Mouse (Mus musculus): Measurements from ENCODE around the gene Vwa5b2. TPM values are rescaled to one million over a fixed set of nuclear protein-coding genes. Genes with fewer than 3 reads are reported as not detected.
A peak's percentile ranks its signal among the peaks of the same experiment; 100 is the strongest.

The Vwa5b2 gene
- polyA plus RNA-seq, 1 experiment from 2014 or later: 3.0 TPM

GRCm38 (mm10) chr16:20619541-20620398 lies 30.5 kb downstream of the Vwa5b2 start:
- H3K36me3 ChIP-seq (replicated peaks): peaks cover 12% of the 10 kb centered on the region
- peaks cover 37% of the 10 kb centered on the region for H3K4me1 ChIP-seq
- 2% methylated on average over 82 of the region's 83 CpGs for WGBS
- peak overlapping the region; percentile 78 for H3K4me3 ChIP-seq
- H3K27ac ChIP-seq (replicated peaks): no peak overlapping the region; the same call in 1 of the 2 replicates
- peak; percentile 76 for DNase-seq (ENCODE audit: low spot score)
- no peaks in the 10 kb centered on the region for H3K9me3 ChIP-seq
- peaks cover 47% of the 10 kb centered on the region for H3K27me3 ChIP-seq (replicated peaks; ENCODE audit: low read depth, poor library complexity, severe bottlenecking)

GRCm38 (mm10) chr16:20620399-20620735 lies 31.1 kb downstream of the Vwa5b2 start:
- H3K4me3 ChIP-seq: peak overlapping the region; percentile 78
- H3K4me1 ChIP-seq: peaks cover 37% of the 10 kb centered on the region
- WGBS: 0% methylated on average over 9 of the region's 9 CpGs
- H3K27me3 ChIP-seq (replicated peaks; ENCODE audit: low read depth, poor library complexity, severe bottlenecking): peaks cover 47% of the 10 kb centered on the region
- no peaks in the 10 kb centered on the region for H3K9me3 ChIP-seq
- no peak for DNase-seq (ENCODE audit: low spot score)
- H3K27ac ChIP-seq (replicated peaks): peak overlapping the region; percentile 89
- H3K36me3 ChIP-seq (replicated peaks): peaks cover 12% of the 10 kb centered on the region

GRCm38 (mm10) chr16:20620751-20621190 lies 31.5 kb downstream of the Vwa5b2 start:
- Histone ChIP-seq H3K27me3 (replicated peaks; ENCODE audit: low read depth, poor library complexity, severe bottlenecking) (peaks cover 47% of the 10 kb centered on the region), H3K27ac (replicated peaks) (peak overlapping the region; percentile 89), H3K9me3 (no peaks in the 10 kb centered on the region), H3K4me1 (peaks cover 37% of the 10 kb centered on the region), H3K36me3 (replicated peaks) (peaks cover 12% of the 10 kb centered on the region), H3K4me3 (peak overlapping the region; percentile 78)
- under 1% methylated on average over 32 of the region's 32 CpGs for WGBS
- DNase-seq (ENCODE audit: low spot score): peak; percentile 70

- under 1% methylated on average over 86 of the region's 92 CpGs for WGBS
- Histone ChIP-seq H3K27me3 (replicated peaks; ENCODE audit: low read depth, poor library complexity, severe bottlenecking) (peaks cover 47% of the 10 kb centered on the region), H3K36me3 (replicated peaks) (peaks cover 12% of the 10 kb centered on the region), H3K27ac (replicated peaks) (peak within 1 kb of the TSS; percentile 89), H3K4me3 (peak within 1 kb of the TSS; percentile 78), H3K9me3 (no peaks in the 10 kb centered on the region), H3K4me1 (peaks cover 37% of the 10 kb centered on the region)
- peak; percentile 75 for DNase-seq (ENCODE audit: low spot score)
Observed at GRCm38 (mm10) chr16:20621191-20621990, 32.1 kb downstream of the Vwa5b2 start, which contains the start of gene Camk2n2. Gene Camk2n2, minus strand, starts transcription at chr16:20621287.

- Histone ChIP-seq H3K27me3 (replicated peaks; ENCODE audit: low read depth, poor library complexity, severe bottlenecking) (peaks cover 47% of the 10 kb centered on the region), H3K27ac (replicated peaks) (peak overlapping the region; percentile 89), H3K4me1 (peaks cover 37% of the 10 kb centered on the region), H3K9me3 (no peaks in the 10 kb centered on the region), H3K4me3 (peak overlapping the region; percentile 78), H3K36me3 (replicated peaks) (peaks cover 12% of the 10 kb centered on the region)
- peak; percentile 81 for DNase-seq (ENCODE audit: low spot score)
- WGBS: under 1% methylated on average over 37 of the region's 37 CpGs
Observed at GRCm38 (mm10) chr16:20621991-20622685, 32.9 kb downstream of the Vwa5b2 start.

GRCm38 (mm10) chr16:20623211-20623610 lies 33.9 kb downstream of the Vwa5b2 start:
- H3K27ac ChIP-seq (replicated peaks): no peak overlapping the region
- H3K9me3 ChIP-seq: no peaks in the 10 kb centered on the region
- H3K36me3 ChIP-seq (replicated peaks): peaks cover 4% of the 10 kb centered on the region
- H3K4me3 ChIP-seq: no peak overlapping the region
- peaks cover 40% of the 10 kb centered on the region for H3K27me3 ChIP-seq (replicated peaks; ENCODE audit: low read depth, poor library complexity, severe bottlenecking)
- WGBS: 64% methylated on average over 2 of the region's 2 CpGs
- peaks cover 37% of the 10 kb centered on the region for H3K4me1 ChIP-seq
- DNase-seq (ENCODE audit: low spot score): no peak

- Histone ChIP-seq H3K4me1 (peaks cover 17% of the 10 kb centered on the region), H3K4me3 (no peak overlapping the region), H3K9me3 (no peaks in the 10 kb centered on the region), H3K36me3 (replicated peaks) (no peaks in the 10 kb centered on the region), H3K27ac (replicated peaks) (no peak overlapping the region), H3K27me3 (replicated peaks; ENCODE audit: low read depth, poor library complexity, severe bottlenecking) (peaks cover 35% of the 10 kb centered on the region)
- no peak for DNase-seq (ENCODE audit: low spot score)
- WGBS: 59% methylated on average over 11 of the region's 11 CpGs
Observed at GRCm38 (mm10) chr16:20628871-20629391, 39.7 kb downstream of the Vwa5b2 start.

GRCm38 (mm10) chr16:20629731-20630634 lies 40.7 kb downstream of the Vwa5b2 start, which contains the start of gene Ece2:
Gene Ece2, plus strand, starts transcription at chr16:20629828.
- H3K4me1 ChIP-seq: peaks cover 17% of the 10 kb centered on the region
- peak; percentile 68 for DNase-seq (ENCODE audit: low spot score)
- H3K4me3 ChIP-seq: peak within 1 kb of the TSS; percentile 73
- 8% methylated on average over 54 of the region's 54 CpGs for WGBS
- no peaks in the 10 kb centered on the region for H3K9me3 ChIP-seq
- peaks cover 35% of the 10 kb centered on the region for H3K27me3 ChIP-seq (replicated peaks; ENCODE audit: low read depth, poor library complexity, severe bottlenecking)
- H3K36me3 ChIP-seq (replicated peaks): no peaks in the 10 kb centered on the region
- H3K27ac ChIP-seq (replicated peaks): peak within 1 kb of the TSS; percentile 85

GRCm38 (mm10) chr16:20637410-20637809 lies 48.1 kb downstream of the Vwa5b2 start:
- H3K4me3 ChIP-seq: no peak overlapping the region
- no peaks in the 10 kb centered on the region for H3K27me3 ChIP-seq (replicated peaks; ENCODE audit: low read depth, poor library complexity, severe bottlenecking)
- 86% methylated on average over 8 of the region's 8 CpGs for WGBS
- H3K9me3 ChIP-seq: no peaks in the 10 kb centered on the region
- no peak overlapping the region for H3K27ac ChIP-seq (replicated peaks)
- no peaks in the 10 kb centered on the region for H3K4me1 ChIP-seq
- DNase-seq (ENCODE audit: low spot score): no peak
- H3K36me3 ChIP-seq (replicated peaks): no peaks in the 10 kb centered on the region

GRCm38 (mm10) chr16:20638367-20638766 lies 49.1 kb downstream of the Vwa5b2 start:
- Histone ChIP-seq H3K27me3 (replicated peaks; ENCODE audit: low read depth, poor library complexity, severe bottlenecking) (no peaks in the 10 kb centered on the region), H3K9me3 (no peaks in the 10 kb centered on the region), H3K27ac (replicated peaks) (no peak overlapping the region), H3K36me3 (replicated peaks) (no peaks in the 10 kb centered on the region), H3K4me1 (no peaks in the 10 kb centered on the region), H3K4me3 (no peak overlapping the region)
- no peak for DNase-seq (ENCODE audit: low spot score)
- 84% methylated on average over 8 of the region's 8 CpGs for WGBS

- H3K4me3 ChIP-seq: no peak overlapping the region
- 2% methylated on average over 8 of the region's 8 CpGs for whole genome bisulfite sequencing
- H3K4me1 ChIP-seq: no peaks in the 10 kb centered on the region
- H3K27me3 ChIP-seq (replicated peaks; ENCODE audit: low read depth, poor library complexity, severe bottlenecking): no peaks in the 10 kb centered on the region
- no peaks in the 10 kb centered on the region for H3K9me3 ChIP-seq
- no peak overlapping the region for H3K27ac ChIP-seq (replicated peaks)
- peak; percentile 76 for DNase-seq (ENCODE audit: low spot score)
- H3K36me3 ChIP-seq (replicated peaks): no peaks in the 10 kb centered on the region
Observed at GRCm38 (mm10) chr16:20642161-20642560, 52.9 kb downstream of the Vwa5b2 start.

Measured in embryonic facial prominence, embryonic 10.5 days (tissue).